Mouse (Mus musculus) regulatory T cell (primary cell): ENCODE results near the gene Cldn34c2.
"Not testable (repeated sequence)": the region's sequence is repeated elsewhere in the genome, so short reads cannot be mapped to it uniquely, and the experiment has no call there.

Source experiments
- in situ Hi-C: fragments of 300-600 bp; cut with MboI, MseI; formaldehyde crosslinking; loops from one replicate; pipeline ENCODE4 v1.15.1; 2025; ENCODE audit warnings: high pct_unique_total_duplicates

Cldn34c2 gene

DNA sequence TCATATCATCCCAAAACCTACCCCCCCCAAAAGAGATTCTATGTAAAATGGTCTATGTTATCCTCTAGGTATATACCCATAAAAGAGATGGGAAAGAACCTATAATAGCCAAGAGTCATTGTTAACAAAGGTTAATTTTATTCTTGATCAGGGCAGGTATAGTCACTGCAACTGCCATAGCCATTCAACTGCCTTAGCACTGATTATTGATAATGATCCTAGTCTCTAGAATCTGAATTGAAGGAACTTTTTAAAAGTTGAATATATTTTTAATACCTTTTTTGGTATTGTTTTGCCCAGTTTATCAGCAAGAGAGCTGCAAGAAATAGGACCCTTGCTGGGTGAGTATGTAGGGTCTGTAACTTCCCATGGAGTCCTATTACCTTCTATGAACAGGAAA is at the start of gene Cldn34c2:
Gene Cldn34c2, plus strand, starts transcription at position 301 of the 400 bp plus-strand sequence.
- in situ Hi-C loops: not testable (repeated sequence)

DNA sequence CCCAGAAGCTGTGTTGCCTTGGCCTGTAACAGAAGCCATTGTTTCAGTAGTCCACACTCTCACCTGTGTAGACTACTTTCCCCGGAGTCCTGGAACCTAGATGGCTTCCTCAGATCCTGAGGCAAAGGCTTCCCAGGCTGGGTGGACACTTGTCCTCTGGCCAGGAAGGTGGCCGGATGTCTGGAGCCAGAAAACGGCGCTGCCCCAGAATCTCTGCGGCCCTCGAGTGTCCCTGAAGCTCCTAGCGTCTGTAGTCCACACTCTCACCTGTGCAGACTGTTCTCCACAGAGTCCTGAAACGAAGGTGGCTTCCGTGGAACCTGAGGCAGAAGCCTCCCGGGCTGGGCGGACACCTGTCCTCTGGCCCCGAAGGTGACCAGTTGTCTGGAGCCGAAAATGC is 30.1 kb upstream of the Cldn34c2 start:
- in situ Hi-C loops: loop anchor here (10.0 kb wide), 2 partner anchors 223 to 453 kb away; no protein-coding TSS in a partner anchor

DNA sequence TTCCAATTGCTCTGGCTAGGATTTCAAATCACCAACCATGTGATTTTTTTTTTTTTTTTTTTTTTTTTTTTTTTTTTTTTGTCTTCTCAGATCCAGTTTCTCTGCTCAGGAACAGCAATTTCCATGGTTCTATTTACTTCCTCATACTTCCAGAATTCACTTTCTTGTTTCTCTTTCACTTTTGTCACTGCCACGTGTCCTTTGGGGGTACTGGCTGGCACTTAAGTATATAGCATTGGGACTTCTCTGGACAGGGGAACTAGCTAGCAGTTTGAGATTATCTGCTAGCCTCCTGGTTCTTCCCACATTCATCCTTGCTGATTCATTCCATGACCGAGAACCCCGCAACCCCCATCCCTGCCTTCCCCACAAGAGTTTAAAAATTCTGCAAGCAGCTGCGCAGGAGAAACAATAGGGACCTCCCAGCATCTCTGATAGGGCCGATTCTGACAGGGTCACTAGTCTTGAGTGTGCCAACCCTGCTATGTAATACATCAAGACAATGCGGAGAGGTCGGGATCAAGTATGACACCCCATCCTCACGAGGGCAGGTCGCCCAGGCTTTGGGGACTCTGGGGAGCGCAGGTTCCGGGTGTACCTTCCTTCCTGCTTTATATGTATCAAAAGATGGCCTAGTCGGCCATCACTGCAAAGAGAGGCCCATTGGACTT is 30.8 kb downstream of the Cldn34c2 start:
- in situ Hi-C loops: not testable (repeated sequence)
